Mouse (Mus musculus) forebrain, embryonic 13.5 days (tissue): Measurements from ENCODE around the gene Traf4. TPM values are rescaled to one million over a fixed set of nuclear protein-coding genes. Genes with fewer than 3 reads are reported as not detected.
"Not testable (repeated sequence)": the region's sequence is repeated elsewhere in the genome, so short reads cannot be mapped to it uniquely, and the experiment has no call there.

ENCODE experiments used
- ATAC-seq: fragments of 200-750 bp; cut with Nextera tagmentation; 2 replicates; pipeline ENCODE4 v1.8.0; 2017
- H3K27ac ChIP-seq: fragments of 300-500 bp; sonication (generic); 2 replicates; pipeline ENCODE4 v1.5.1; 2015; ENCODE audit warnings: inconsistent platforms, mild to moderate bottlenecking, moderate library complexity
- H3K27me3 ChIP-seq: fragments of 300-500 bp; sonication (generic); 2 replicates; pipeline ENCODE4 v1.6.1; 2015; ENCODE audit warnings: mild to moderate bottlenecking, inconsistent platforms
- H3K36me3 ChIP-seq: fragments of 300-500 bp; sonication (generic); 2 replicates; pipeline ENCODE4 v1.6.1; 2015; ENCODE audit warnings: mild to moderate bottlenecking, inconsistent platforms; ENCODE audit not compliant: poor library complexity, severe bottlenecking
- H3K4me1 ChIP-seq: fragments of 300-500 bp; sonication (generic); 2 replicates; pipeline ENCODE4 v1.6.1; 2015; ENCODE audit warnings: inconsistent platforms
- H3K4me2 ChIP-seq: fragments of 300-500 bp; sonication (generic); 2 replicates; pipeline ENCODE4 v1.6.1; 2015; ENCODE audit warnings: inconsistent platforms, mild to moderate bottlenecking, moderate library complexity
- H3K4me3 ChIP-seq: fragments of 300-500 bp; sonication (generic); 2 replicates; pipeline ENCODE4 v1.5.1; 2015; ENCODE audit warnings: mild to moderate bottlenecking, inconsistent platforms
- H3K9ac ChIP-seq: fragments of 300-500 bp; sonication (generic); 2 replicates; pipeline ENCODE4 v1.6.1; 2015; ENCODE audit warnings: mild to moderate bottlenecking, inconsistent platforms
- H3K9me3 ChIP-seq: fragments of 300-500 bp; sonication (generic); replicated peaks from 2 replicates; pipeline ENCODE4 v1.6.1; 2016; ENCODE audit warnings: inconsistent platforms
- WGBS: fragments of 180-500 bp; shearing (Covaris S2); methylation state at CpG from one replicate; pipeline ENCODE4 v1.1.7; 2015; 5-methylcytosine and 5-hydroxymethylcytosine counted together
- polyA plus RNA-seq: library from polyadenylated mRNA; unstranded; fragments of >200 nt; fragmentation: Nextera tagmentation; extraction: Ambion mirVana; gene quantifications from 2 replicates; pipeline ENCODE4 v1.2.1, GENCODE M21; 2015

Gene Traf4
- polyA plus RNA-seq, 1 experiment from 2014 or later = 114 TPM

- Histone ChIP-seq H3K27me3 (no peaks in the 10 kb centered on the region), H3K9me3 (no peaks in the 10 kb centered on the region), H3K36me3 (peaks cover 77% of the 10 kb centered on the region), H3K4me3 (no peak overlapping the region), H3K9ac (no peak overlapping the region), H3K4me2 (no peak overlapping the region), H3K4me1 (peaks cover 2% of the 10 kb centered on the region), H3K27ac (no peak overlapping the region)
- WGBS = 97% methylated on average over 6 of the region's 6 CpGs
- ATAC-seq = no peak
These were observed 18.5 kb downstream of the Traf4 start for GRCm38 (mm10) chr11:78146707-78147543.

GRCm38 (mm10) chr11:78146168-78146567 lies 19.2 kb downstream of the Traf4 start:
- Histone ChIP-seq H3K4me2 (no peak overlapping the region), H3K36me3 (peaks cover 76% of the 10 kb centered on the region), H3K27me3 (no peaks in the 10 kb centered on the region), H3K9me3 (no peaks in the 10 kb centered on the region), H3K4me1 (no peaks in the 10 kb centered on the region), H3K9ac (no peak overlapping the region), H3K27ac (no peak overlapping the region), H3K4me3 (no peak overlapping the region)
- WGBS = 87% methylated on average over 5 of the region's 5 CpGs
- no peak for ATAC-seq

GRCm38 (mm10) chr11:78143520-78143919 lies 21.9 kb downstream of the Traf4 start:
- Histone ChIP-seq H3K36me3 (peaks cover 55% of the 10 kb centered on the region), H3K27me3 (no peaks in the 10 kb centered on the region), H3K9me3 (no peaks in the 10 kb centered on the region), H3K4me3 (no peak overlapping the region), H3K27ac (no peak overlapping the region), H3K9ac (no peak overlapping the region), H3K4me2 (no peak overlapping the region), H3K4me1 (no peaks in the 10 kb centered on the region)
- 86% methylated on average over 2 of the region's 2 CpGs for WGBS
- no peak for ATAC-seq

GRCm38 (mm10) chr11:78140665-78141064 lies 24.7 kb downstream of the Traf4 start:
- 91% methylated on average over 5 of the region's 5 CpGs for WGBS
- H3K4me1 ChIP-seq = 0 out of 2 replicates have a peak, but pooled peaks cover 2% of the 10 kb centered on the region

GRCm38 (mm10) chr11:78138023-78138422 lies 27.4 kb downstream of the Traf4 start:
- H3K4me1 ChIP-seq = 0 out of 2 replicates have a peak, but pooled peaks cover 2% of the 10 kb centered on the region
- ATAC-seq = no peak
- 95% methylated on average over 3 of the region's 3 CpGs for WGBS
- H3K9me3 ChIP-seq = no peaks in the 10 kb centered on the region
- no peaks in the 10 kb centered on the region for H3K27me3 ChIP-seq
- H3K4me2 ChIP-seq = no peak overlapping the region
- no peak overlapping the region for H3K4me3 ChIP-seq
- no peak overlapping the region for H3K9ac ChIP-seq
- H3K27ac ChIP-seq = no peak overlapping the region
- peaks cover 1% of the 10 kb centered on the region for H3K36me3 ChIP-seq

More at GRCm38 (mm10) chr11:78140665-78141064, 24.7 kb downstream of the Traf4 start:
- no peak overlapping the region for H3K27ac ChIP-seq
- H3K4me2 ChIP-seq = no peak overlapping the region
- H3K9me3 ChIP-seq = no peaks in the 10 kb centered on the region
- H3K27me3 ChIP-seq = no peaks in the 10 kb centered on the region
- no peak overlapping the region for H3K4me3 ChIP-seq
- peaks cover 28% of the 10 kb centered on the region for H3K36me3 ChIP-seq
- no peak for ATAC-seq
- H3K9ac ChIP-seq = no peak overlapping the region

GRCm38 (mm10) chr11:78137584-78137983 lies 27.8 kb downstream of the Traf4 start:
- no peak overlapping the region for H3K4me2 ChIP-seq
- no peak overlapping the region for H3K27ac ChIP-seq
- WGBS = 73% methylated on average over 4 of the region's 4 CpGs
- ATAC-seq = no peak
- H3K9me3 ChIP-seq = no peaks in the 10 kb centered on the region
- H3K4me1 ChIP-seq = 0 out of 2 replicates have a peak, but pooled peaks cover 2% of the 10 kb centered on the region
- no peaks in the 10 kb centered on the region for H3K36me3 ChIP-seq
- H3K9ac ChIP-seq = no peak overlapping the region
- H3K27me3 ChIP-seq = no peaks in the 10 kb centered on the region
- H3K4me3 ChIP-seq = no peak overlapping the region

GRCm38 (mm10) chr11:78136132-78136531 lies 29.3 kb downstream of the Traf4 start:
- ATAC-seq = no peak
- Histone ChIP-seq H3K9ac (no peak overlapping the region), H3K27me3 (no peaks in the 10 kb centered on the region), H3K27ac (no peak overlapping the region), H3K4me3 (no peak overlapping the region), H3K36me3 (no peaks in the 10 kb centered on the region; the same call in 1 of the 2 replicates), H3K4me1 (0 out of 2 replicates have a peak, but pooled peaks cover 2% of the 10 kb centered on the region), H3K4me2 (no peak overlapping the region), H3K9me3 (no peaks in the 10 kb centered on the region)
- WGBS = 97% methylated on average over 1 of the region's 1 CpGs

GRCm38 (mm10) chr11:78135314-78135713 lies 30.1 kb downstream of the Traf4 start:
- H3K27me3 ChIP-seq, H3K4me2 ChIP-seq, H3K4me1 ChIP-seq, H3K9ac ChIP-seq, H3K4me3 ChIP-seq, H3K36me3 ChIP-seq, ATAC-seq, H3K9me3 ChIP-seq, H3K27ac ChIP-seq: not testable (repeated sequence)
- WGBS = 87% methylated on average over 7 of the region's 7 CpGs

- no peaks in the 10 kb centered on the region; the same call in 1 of the 2 replicates for H3K36me3 ChIP-seq
- ATAC-seq = no peak
- 88% methylated on average over 3 of the region's 3 CpGs for WGBS
- H3K4me1 ChIP-seq = peaks cover 5% of the 10 kb centered on the region
- H3K4me2 ChIP-seq = no peak overlapping the region
- no peak overlapping the region for H3K27ac ChIP-seq
- H3K27me3 ChIP-seq = no peaks in the 10 kb centered on the region
- H3K9ac ChIP-seq = no peak overlapping the region
- H3K4me3 ChIP-seq = no peak overlapping the region
- no peaks in the 10 kb centered on the region for H3K9me3 ChIP-seq
These were observed 31.0 kb downstream of the Traf4 start for GRCm38 (mm10) chr11:78134344-78134743.

- no peak overlapping the region for H3K9ac ChIP-seq
- H3K4me2 ChIP-seq = no peak overlapping the region
- 92% methylated on average over 6 of the region's 6 CpGs for WGBS
- peaks cover 10% of the 10 kb centered on the region for H3K4me1 ChIP-seq
- H3K27me3 ChIP-seq = no peaks in the 10 kb centered on the region
- no peak overlapping the region for H3K4me3 ChIP-seq
- H3K9me3 ChIP-seq = no peaks in the 10 kb centered on the region
- H3K36me3 ChIP-seq = no peaks in the 10 kb centered on the region; the same call in 1 of the 2 replicates
- H3K27ac ChIP-seq = no peak overlapping the region
- ATAC-seq = no peak
These were observed 31.5 kb downstream of the Traf4 start for GRCm38 (mm10) chr11:78133915-78134314.

GRCm38 (mm10) chr11:78129458-78129857 lies 35.9 kb downstream of the Traf4 start:
- H3K36me3 ChIP-seq = no peaks in the 10 kb centered on the region; the same call in 1 of the 2 replicates
- no peaks in the 10 kb centered on the region for H3K9me3 ChIP-seq
- peaks cover 14% of the 10 kb centered on the region for H3K4me1 ChIP-seq
- H3K4me2 ChIP-seq = no peak overlapping the region
- no peaks in the 10 kb centered on the region for H3K27me3 ChIP-seq
- no peak overlapping the region for H3K9ac ChIP-seq
- H3K4me3 ChIP-seq = no peak overlapping the region
- WGBS = 43% methylated on average over 8 of the region's 8 CpGs
- H3K27ac ChIP-seq = no peak overlapping the region
- ATAC-seq = no peak

- Histone ChIP-seq H3K27ac (no peak overlapping the region), H3K27me3 (no peaks in the 10 kb centered on the region)
- 90% methylated on average over 4 of the region's 4 CpGs for WGBS
These were observed 38.6 kb downstream of the Traf4 start for GRCm38 (mm10) chr11:78126739-78127138.

More at GRCm38 (mm10) chr11:78126739-78127138, 38.6 kb downstream of the Traf4 start:
- H3K4me3 ChIP-seq = no peak overlapping the region
- H3K9me3 ChIP-seq = no peaks in the 10 kb centered on the region
- no peaks in the 10 kb centered on the region; the same call in 1 of the 2 replicates for H3K36me3 ChIP-seq
- no peak overlapping the region for H3K4me2 ChIP-seq
- ATAC-seq = no peak
- peaks cover 14% of the 10 kb centered on the region for H3K4me1 ChIP-seq
- no peak overlapping the region for H3K9ac ChIP-seq
